25 mouse cellular contexts compared by ENCODE assay signal in genomic region chr4:40443565-40443964, GRCm38 (mm10). TPM values are rescaled to one million over a fixed set of nuclear protein-coding genes. Genes with fewer than 3 reads are reported as not detected.
A peak's percentile ranks its signal among the peaks of the same experiment; 100 is the strongest.
DNase-seq lines count a peak whose midpoint lies in the region; ATAC-seq and TF ChIP-seq lines count a peak whose summit lies in the region.
"Had no signal": no experiment of that assay in that cellular context is flagged by ENCODE, and none has a peak within 500 bp of the region (broad histone marks: within the 10 kb centered on the region; RNA-seq: fewer than 3 reads in every experiment).

No protein-coding gene starts in this region.

- peak; percentile 84 for ATAC-seq in granulocyte monocyte progenitor cell, adult 5-6 weeks (replicated peaks; ENCODE audit: poor library complexity, severe bottlenecking)
- no peak for ATAC-seq in monocyte, adult 5-6 weeks (replicated peaks; ENCODE audit: insufficient number of reproducible peaks, low FRiP score, low TSS enrichment, poor library complexity, severe bottlenecking)
- ATAC-seq: CD4-positive, CD25-positive, alpha-beta regulatory T cell, adult 4 months; forebrain, embryonic 14.5 days; forebrain, embryonic 16.5 days had no signal

- TF ChIP-seq RAD21 in MEL (IDR thresholded peaks at IDR 0.05; ENCODE audit: low read depth, low read length), result no peak

- TF ChIP-seq CTCF in MEL (IDR thresholded peaks at IDR 0.05 in 2 of 3, conservative IDR thresholded peaks at IDR 0.05 in 1 of 3; ENCODE audit: control insufficient read depth in 1 of 3, insufficient read depth in 1 of 3, low read depth in 2 of 3, low read length in 3 of 3, poor library complexity in 1 of 3, severe bottlenecking in 1 of 3), result no peak

- H3K36me3 ChIP-seq in MEL (ENCODE audit: control insufficient read depth in 1 of 2, insufficient read depth in 2 of 2, low read length in 2 of 2), result no peaks in the 10 kb centered on the region
- H3K36me3 ChIP-seq: embryonic facial prominence, embryonic 13.5 days; embryonic facial prominence, embryonic 15.5 days; forebrain, embryonic 10.5 days; forebrain, embryonic 12.5 days; G1E had no signal

- H3K9me3 ChIP-seq in MEL (replicated peaks; ENCODE audit: insufficient read depth, low read length), result no peaks in the 10 kb centered on the region
- H3K9me3 ChIP-seq: embryonic facial prominence, embryonic 13.5 days; embryonic facial prominence, embryonic 15.5 days; forebrain, embryonic 10.5 days; forebrain, embryonic 12.5 days; G1E had no signal

- H3K9ac ChIP-seq in MEL (ENCODE audit: control insufficient read depth, low read depth, low read length, poor library complexity, severe bottlenecking), result no peak overlapping the region
- H3K9ac ChIP-seq: embryonic facial prominence, embryonic 13.5 days; embryonic facial prominence, embryonic 15.5 days; forebrain, embryonic 12.5 days had no signal

- H3K27me3 ChIP-seq in MEL (ENCODE audit: control insufficient read depth in 1 of 2, insufficient read depth in 2 of 2, low read length in 2 of 2), result no peaks in the 10 kb centered on the region
- H3K27me3 ChIP-seq: CH12.LX; embryonic facial prominence, embryonic 13.5 days; embryonic facial prominence, embryonic 15.5 days; forebrain, embryonic 12.5 days had no signal

- H3K4me1 ChIP-seq in MEL (ENCODE audit: control insufficient read depth in 1 of 2, insufficient read depth in 2 of 2, low read length in 2 of 2), result no peaks in the 10 kb centered on the region
- H3K4me1 ChIP-seq: embryonic facial prominence, embryonic 13.5 days; embryonic facial prominence, embryonic 15.5 days; forebrain, embryonic 10.5 days; forebrain, embryonic 12.5 days had no signal

- H3K27ac ChIP-seq in MEL (ENCODE audit: control insufficient read depth, low read depth, low read length), result no peak overlapping the region
- H3K27ac ChIP-seq: embryonic facial prominence, embryonic 13.5 days; embryonic facial prominence, embryonic 15.5 days; forebrain, embryonic 10.5 days; forebrain, embryonic 12.5 days had no signal

- peak; percentile 9 to 40; a peak in 1 of 4 replicates for TF ChIP-seq EP300 in MEL (IDR thresholded peaks at IDR 0.05; ENCODE audit: low read depth in 1 of 2, low read length in 2 of 2)

- TF ChIP-seq POLR2A in MEL (IDR thresholded peaks at IDR 0.05; ENCODE audit: control insufficient read depth in 1 of 2, insufficient read depth in 1 of 2, low read depth in 1 of 2, low read length in 2 of 2, poor library complexity in 1 of 2), result no peak

- no peaks in the 10 kb centered on the region for H3K79me2 ChIP-seq in MEL (ENCODE audit: control insufficient read depth, insufficient read depth, low read length, poor library complexity)

- H3K4me3 ChIP-seq in MEL (ENCODE audit: control insufficient read depth in 1 of 2, insufficient read depth in 1 of 2, low read depth in 2 of 2, low read length in 2 of 2), result no peak overlapping the region
- H3K4me3 ChIP-seq: embryonic facial prominence, embryonic 13.5 days; embryonic facial prominence, embryonic 15.5 days; erythroblast, embryonic 14.5 days; forebrain, embryonic 10.5 days; forebrain, embryonic 12.5 days had no signal

- peak; percentile 39 for DNase-seq in MEL (ENCODE audit: low read depth, low spot score)
- DNase-seq in right cerebral cortex, postnatal 14 days, result no peak
- no peak for DNase-seq in kidney, postnatal 14 days
- DNase-seq: adrenal gland, adult 2 months; adrenal gland, postnatal 10 days; adrenal gland, postnatal 25 days; B cell, adult 2 months; cerebellum, adult 11 months; cerebellum, adult 2 months; cerebellum, adult 9-10 months; cerebellum, postnatal 10 days; cerebellum, postnatal 25 days; embryo, embryonic 11 days had no signal

TF ChIP-seq in MEL, 35 proteins besides CTCF, POLR2A, EP300 and RAD21:
- no peak for TF ChIP-seq ZC3H11A (IDR thresholded peaks at IDR 0.05; ENCODE audit: low read depth, low read length)
- TF ChIP-seq POLR2AphosphoS5 (IDR thresholded peaks at IDR 0.05; ENCODE audit: borderline replicate concordance, low read depth, low read length), result no peak
- TF ChIP-seq USF2 (IDR thresholded peaks at IDR 0.05; ENCODE audit: borderline replicate concordance in 1 of 2, insufficient read depth in 1 of 2, low read depth in 1 of 2, low read length in 2 of 2), result no peak
- TF ChIP-seq ZNF384 (IDR thresholded peaks at IDR 0.05; ENCODE audit: low read depth, low read length), result peak; percentile 38; the same call in 1 of the 2 replicates
- TF ChIP-seq ETS1 (IDR thresholded peaks at IDR 0.05; ENCODE audit: low read depth, low read length), result peak; percentile 47
- peak; percentile 77; the same call in 1 of the 2 replicates for TF ChIP-seq BHLHE40 (IDR thresholded peaks at IDR 0.05; ENCODE audit: borderline replicate concordance, low read depth, low read length)
- peak; percentile 27; the same call in 1 of the 2 replicates for TF ChIP-seq USF1 (IDR thresholded peaks at IDR 0.05; ENCODE audit: low read depth, low read length)

RNA-seq across cellular contexts. Expression of gene Tmem215, which starts 28.4 kb away (rescaled TPM):
- not detected in 2 replicates for total RNA-seq in MEL (2012; rRNA removed)
- not detected for polyA plus RNA-seq in MEL (2012; ENCODE audit: insufficient read depth in 1 of 2, insufficient read length in 2 of 2, low read depth in 1 of 2, low replicate concordance in 2 of 2, missing spikeins in 1 of 2)
- 1.8 and 2.7 TPM in 2 replicates for total RNA-seq in granulocyte monocyte progenitor cell, adult 5-6 weeks (2014; fragmentation: Nextera tagmentation)
- total RNA-seq in granulocyte monocyte progenitor cell, adult 5-6 weeks (2017), result 0.41 and 0.78 TPM in 2 replicates
- total RNA-seq in monocyte, adult 5-6 weeks (2017), result not detected in 3 replicates
- total RNA-seq: adrenal gland, adult 2 months; adrenal gland, postnatal 25 days; CH12.LX had no signal
- polyA plus RNA-seq: erythroblast, embryonic 14.5 days; G1E had no signal
